Mouse (Mus musculus) intestine, embryonic 14.5 days (tissue): ENCODE measurements around the gene Zbtb22. TPM values are rescaled to one million over a fixed set of nuclear protein-coding genes. Genes with fewer than 3 reads are reported as not detected.

ENCODE experiments used
- ATAC-seq: fragments of 200-750 bp; cut with Nextera tagmentation; replicated peaks from 2 replicates; pipeline ENCODE4 v1.8.0; 2017; ENCODE audit warnings: low read depth, moderate number of reproducible peaks, moderate TSS enrichment, moderate library complexity; ENCODE audit not compliant: low FRiP score, low TSS enrichment
- DNase-seq: peaks from one replicate; pipeline ENCODE4 v3.0.0-alpha.2; 2018; ENCODE audit warnings: low spot score
- H3K27ac ChIP-seq: fragments of 300-500 bp; sonication (generic); 2 replicates; pipeline ENCODE4 v1.5.1; 2014; ENCODE audit warnings: low read depth, mild to moderate bottlenecking, control low read depth
- H3K27me3 ChIP-seq: fragments of 300-500 bp; sonication (generic); replicated peaks from 2 replicates; pipeline ENCODE4 v1.6.1; 2014; ENCODE audit warnings: low read length, control low read depth; ENCODE audit not compliant: control insufficient read depth, insufficient read depth
- H3K36me3 ChIP-seq: fragments of 300-500 bp; sonication (generic); 2 replicates; pipeline ENCODE4 v1.6.1; 2014; ENCODE audit warnings: low read length, control low read depth; ENCODE audit not compliant: control insufficient read depth, insufficient read depth
- H3K4me1 ChIP-seq: fragments of 300-500 bp; sonication (generic); replicated peaks from 2 replicates; pipeline ENCODE4 v1.6.1; 2014; ENCODE audit warnings: low read length, control low read depth, mixed read lengths; ENCODE audit not compliant: control insufficient read depth, insufficient read depth
- H3K4me2 ChIP-seq: fragments of 300-500 bp; sonication (generic); 2 replicates; pipeline ENCODE4 v1.6.1; 2014; ENCODE audit warnings: low read length
- H3K4me3 ChIP-seq: fragments of 300-500 bp; sonication (generic); 2 replicates; pipeline ENCODE4 v1.5.1; 2014; ENCODE audit warnings: low read depth, low read length, control low read depth, mixed read lengths
- H3K9ac ChIP-seq: fragments of 300-500 bp; sonication (generic); 2 replicates; pipeline ENCODE4 v1.6.1; 2014; ENCODE audit warnings: mild to moderate bottlenecking, low read length
- H3K9me3 ChIP-seq: fragments of 300-500 bp; sonication (generic); 2 replicates; pipeline ENCODE4 v1.6.1; 2016; ENCODE audit warnings: low read length, control low read depth; ENCODE audit not compliant: control insufficient read depth
- WGBS: fragments of 180-500 bp; shearing (Covaris S2); extraction: QIAGEN DNeasy Blood & Tissue Kit; methylation state at CpG from one replicate; pipeline ENCODE4 v1.1.7; 2014; 5-methylcytosine and 5-hydroxymethylcytosine counted together
- polyA plus RNA-seq: library from polyadenylated mRNA; unstranded; fragments of >200 nt; fragmentation: Nextera tagmentation; extraction: Ambion mirVana; gene quantifications from 2 replicates; pipeline ENCODE4 v1.2.1, GENCODE M21; 2014

Gene Zbtb22
- polyA plus RNA-seq, 1 experiment from 2014 or later = 9.8 TPM

- no peak for ATAC-seq
- Histone ChIP-seq H3K4me2 (no peak overlapping the region), H3K9ac (no peak overlapping the region), H3K27ac (no peak overlapping the region), H3K36me3 (peaks cover 62% of the 10 kb centered on the region), H3K27me3 (no peaks in the 10 kb centered on the region), H3K4me1 (peaks cover 19% of the 10 kb centered on the region), H3K4me3 (no peak overlapping the region), H3K9me3 (no peaks in the 10 kb centered on the region)
- DNase-seq = no peak
- WGBS = 94% methylated on average over 11 of the region's 11 CpGs
These were observed 42.7 kb downstream of the Zbtb22 start for GRCm38 (mm10) chr17:33958451-33958850.

- H3K36me3 ChIP-seq = peaks cover 56% of the 10 kb centered on the region
- no peaks in the 10 kb centered on the region for H3K9me3 ChIP-seq
- no peak overlapping the region for H3K9ac ChIP-seq
- DNase-seq (no peak), ATAC-seq (no peak)
- peaks cover 13% of the 10 kb centered on the region for H3K4me1 ChIP-seq
- no peak overlapping the region for H3K27ac ChIP-seq
- WGBS = 95% methylated on average over 13 of the region's 13 CpGs
- H3K4me3 ChIP-seq = no peak overlapping the region
- H3K4me2 ChIP-seq = no peak overlapping the region
- no peaks in the 10 kb centered on the region for H3K27me3 ChIP-seq
These were observed 43.4 kb downstream of the Zbtb22 start for GRCm38 (mm10) chr17:33959135-33959534.

DNA sequence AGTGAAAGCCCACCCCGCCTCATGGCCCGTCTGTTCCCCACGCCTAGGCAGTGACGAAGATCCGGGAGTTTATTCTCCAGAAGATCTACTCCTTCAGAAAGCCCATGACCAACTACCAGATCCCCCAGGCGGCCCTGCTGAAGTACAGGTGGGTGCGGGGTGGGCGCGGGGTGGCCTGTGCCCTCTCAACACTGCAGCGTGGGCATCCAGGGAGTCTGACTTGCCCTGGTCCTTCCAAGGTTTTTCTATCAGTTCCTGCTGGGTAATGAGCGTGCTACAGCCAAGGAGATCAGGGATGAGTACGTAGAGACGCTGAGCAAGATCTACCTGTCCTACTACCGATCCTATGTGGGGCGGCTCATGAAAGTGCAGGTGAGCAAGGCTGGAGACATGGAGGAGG, 44.2 kb downstream of the Zbtb22 start:
- H3K27me3 ChIP-seq = no peaks in the 10 kb centered on the region
- DNase-seq = no peak
- H3K4me1 ChIP-seq = peaks cover 7% of the 10 kb centered on the region; the same call in 1 of the 2 replicates
- H3K4me3 ChIP-seq = no peak overlapping the region
- no peak overlapping the region for H3K9ac ChIP-seq
- H3K36me3 ChIP-seq = peaks cover 52% of the 10 kb centered on the region
- no peak overlapping the region for H3K4me2 ChIP-seq
- WGBS = 94% methylated on average over 15 of the region's 15 CpGs
- no peak for ATAC-seq
- H3K27ac ChIP-seq = no peak overlapping the region
- no peaks in the 10 kb centered on the region for H3K9me3 ChIP-seq

DNA sequence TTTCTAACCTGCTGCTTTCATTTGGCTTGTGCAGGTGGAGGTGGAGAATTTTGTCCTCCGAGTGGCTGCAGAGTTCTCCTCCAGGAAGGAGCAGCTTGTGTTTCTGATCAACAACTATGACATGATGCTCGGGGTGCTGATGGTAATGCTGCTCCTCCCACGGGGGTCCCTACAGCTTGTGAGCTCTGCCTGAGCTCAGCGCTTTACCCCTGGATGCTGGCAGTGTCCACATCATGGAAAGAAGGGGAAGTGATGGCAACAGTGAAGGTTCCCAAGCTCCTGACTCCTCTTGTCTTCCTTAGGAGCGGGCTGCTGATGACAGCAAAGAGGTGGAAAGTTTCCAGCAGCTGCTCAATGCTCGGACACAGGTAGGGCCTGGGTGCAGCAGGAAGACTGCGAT, 47.2 kb downstream of the Zbtb22 start:
- no peaks in the 10 kb centered on the region for H3K9me3 ChIP-seq
- no peak overlapping the region for H3K9ac ChIP-seq
- no peak overlapping the region for H3K4me2 ChIP-seq
- no peaks in the 10 kb centered on the region for H3K4me1 ChIP-seq
- peaks cover 63% of the 10 kb centered on the region for H3K36me3 ChIP-seq
- no peak overlapping the region for H3K4me3 ChIP-seq
- no peak for DNase-seq
- H3K27ac ChIP-seq = no peak overlapping the region
- ATAC-seq = no peak
- no peaks in the 10 kb centered on the region for H3K27me3 ChIP-seq
- 92% methylated on average over 7 of the region's 7 CpGs for WGBS

- Histone ChIP-seq H3K4me1 (no peaks in the 10 kb centered on the region), H3K36me3 (peaks cover 43% of the 10 kb centered on the region), H3K4me2 (no peak overlapping the region), H3K9me3 (no peaks in the 10 kb centered on the region), H3K27me3 (no peaks in the 10 kb centered on the region), H3K9ac (no peak overlapping the region), H3K4me3 (no peak overlapping the region), H3K27ac (no peak overlapping the region)
- DNase-seq (no peak), ATAC-seq (no peak)
- WGBS = 87% methylated on average over 17 of the region's 17 CpGs
These were observed 49.6 kb downstream of the Zbtb22 start for GRCm38 (mm10) chr17:33965082-33965845.

DNA sequence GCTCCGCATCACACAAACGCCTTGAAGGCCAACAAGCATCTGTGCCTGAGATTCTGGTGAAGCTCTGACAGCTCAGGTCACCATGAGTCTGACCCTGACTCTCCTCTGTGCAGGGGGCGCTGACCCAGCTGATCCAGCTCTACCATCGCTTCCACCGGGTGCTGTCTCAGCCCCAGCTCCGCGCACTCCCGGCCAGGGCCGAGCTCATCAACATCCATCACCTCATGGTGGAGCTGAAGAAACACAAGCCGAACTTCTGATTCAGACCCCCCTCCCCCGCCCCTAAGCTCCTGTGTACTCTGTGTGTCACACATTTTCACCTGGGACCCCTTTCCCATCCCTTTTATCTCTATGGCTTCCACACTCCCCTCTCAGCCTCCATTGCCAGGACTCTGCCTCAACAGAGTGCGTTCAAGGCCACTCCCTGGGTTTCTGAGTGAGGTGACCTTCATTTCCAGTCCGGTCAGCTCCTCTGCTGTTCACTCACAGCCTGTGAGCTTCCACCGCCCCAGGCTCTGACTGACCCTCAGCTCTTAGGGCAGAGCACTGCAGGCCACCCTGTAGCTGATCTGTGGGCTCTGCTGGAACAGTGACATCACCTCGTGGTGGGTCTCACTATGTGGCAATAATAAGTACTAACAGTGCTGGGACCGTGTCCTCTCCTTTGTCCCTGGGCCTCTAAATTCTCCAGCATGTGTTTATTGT, 50.3 kb downstream of the Zbtb22 start:
- no peaks in the 10 kb centered on the region for H3K9me3 ChIP-seq
- H3K36me3 ChIP-seq = peaks cover 38% of the 10 kb centered on the region
- no peak overlapping the region for H3K27ac ChIP-seq
- no peak for ATAC-seq
- 85% methylated on average over 16 of the region's 16 CpGs for WGBS
- no peak for DNase-seq
- no peak overlapping the region for H3K9ac ChIP-seq
- H3K4me1 ChIP-seq = no peaks in the 10 kb centered on the region
- no peaks in the 10 kb centered on the region for H3K27me3 ChIP-seq
- H3K4me2 ChIP-seq = no peak overlapping the region
- H3K4me3 ChIP-seq = no peak overlapping the region

GRCm38 (mm10) chr17:33968489-33968888, 52.8 kb downstream of the Zbtb22 start:
- H3K36me3 ChIP-seq = peaks cover 13% of the 10 kb centered on the region; the same call in 1 of the 2 replicates
- DNase-seq (peak; percentile 94), ATAC-seq (peak; percentile 50; the same call in 1 of the 2 replicates)
- no peaks in the 10 kb centered on the region for H3K4me1 ChIP-seq
- H3K4me2 ChIP-seq = no peak overlapping the region
- H3K27me3 ChIP-seq = no peaks in the 10 kb centered on the region
- H3K4me3 ChIP-seq = no peak overlapping the region
- 5% methylated on average over 9 of the region's 9 CpGs for WGBS
- H3K27ac ChIP-seq = no peak overlapping the region
- no peak overlapping the region for H3K9ac ChIP-seq
- no peaks in the 10 kb centered on the region for H3K9me3 ChIP-seq
